Mouse (Mus musculus): ENCODE data around the gene Tmem14c. TPM values are rescaled to one million over a fixed set of nuclear protein-coding genes. Genes with fewer than 3 reads are reported as not detected.

Gene Tmem14c
- total and polyA plus RNA-seq, 3 experiments: 140 to 183 (median 178) TPM

DNA sequence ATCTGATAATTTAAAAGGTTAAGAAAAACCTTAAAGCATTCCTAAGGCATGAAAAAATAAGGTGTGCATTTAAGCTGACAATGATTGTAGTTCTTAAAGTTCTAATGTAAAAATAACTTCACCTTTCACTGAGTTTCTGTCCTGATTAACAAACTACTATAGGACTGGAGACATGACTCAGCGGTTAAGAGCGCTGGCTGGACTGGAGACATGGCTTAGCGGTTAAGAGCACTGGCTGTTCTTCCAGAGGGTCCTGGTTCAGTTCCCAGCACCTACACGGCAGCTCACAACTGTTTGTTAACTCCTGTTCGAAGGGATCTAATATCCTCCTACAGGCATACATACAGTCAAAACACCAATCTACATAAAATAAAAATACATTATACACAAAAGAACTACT, 14.1 kb upstream of the Tmem14c start:
- Histone ChIP-seq H3K79me2 (replicated peaks; ENCODE audit: control insufficient read depth, extremely low read depth, insufficient read depth, poor library complexity, severe bottlenecking) (peaks cover 31% of the 10 kb centered on the region), H3K4me1 (ENCODE audit: control insufficient read depth in 1 of 2, insufficient read depth in 2 of 2) (peaks cover 3 to 19% of the 10 kb centered on the region in 2 experiments; a peak in 3 of 4 replicates), H3K9ac (ENCODE audit: insufficient read depth, low read depth) (no peak overlapping the region; the same call in 1 of the 2 replicates), H3K4me2 (ENCODE audit: insufficient read depth, low read depth, poor library complexity, severe bottlenecking) (peak overlapping the region; percentile 76), H3K9me3 (replicated peaks; ENCODE audit: low read length) (no peaks in the 10 kb centered on the region), H3K27ac (ENCODE audit: insufficient read depth, low read depth) (no peak overlapping the region), H3K36me3 (replicated peaks in 1 of 2; ENCODE audit: control insufficient read depth in 1 of 2, insufficient read depth in 1 of 2, low read length in 1 of 2) (peaks cover 23 to 40% of the 10 kb centered on the region in 2 experiments), H3K27me3 (replicated peaks) (no peaks in the 10 kb centered on the region), H3K4me3 (replicated peaks in 1 of 3; ENCODE audit: low read depth in 2 of 3, low read length in 2 of 3, poor library complexity in 1 of 3) (peak overlapping the region; percentile 29 to 100 (median 98))
- DNase-seq (ENCODE audit: extremely low read depth): no peak
- in situ Hi-C loops (cut with MboI; ENCODE audit: low pct_ligation_motif_present, low pct_unique_long_range_greater_than_20kb, low sequenced_read_pairs): loop anchor here (25.0 kb wide), 2 partner anchors 235 to 585 kb away; partner anchors contain the start of gene Smim13
- no peak for TF ChIP-seq ETS1 (conservative IDR thresholded peaks at IDR 0.05; ENCODE audit: low read depth, low read length)
- no peak for TF ChIP-seq USF1 (IDR thresholded peaks at IDR 0.05; ENCODE audit: low read depth, low read length)
- TF ChIP-seq CHD1 (IDR thresholded peaks at IDR 0.05; ENCODE audit: low read depth, low read length): no peak
- no peak for TF ChIP-seq UBTF (IDR thresholded peaks at IDR 0.05; ENCODE audit: low read depth, low read length)
- no peak for TF ChIP-seq ZKSCAN1 (IDR thresholded peaks at IDR 0.05; ENCODE audit: borderline replicate concordance, low read depth, low read length)
- no peak for TF ChIP-seq RAD21 (IDR thresholded peaks at IDR 0.05; ENCODE audit: low read depth, low read length)
- TF ChIP-seq USF2 (conservative IDR thresholded peaks at IDR 0.05; ENCODE audit: low read depth, low read length): no peak
- no peak for TF ChIP-seq JUN (IDR thresholded peaks at IDR 0.05; ENCODE audit: insufficient read depth, low read depth, low read length)
- TF ChIP-seq MYC (IDR thresholded peaks at IDR 0.05; ENCODE audit: low read depth, low read length): no peak
- TF ChIP-seq CHD2 (IDR thresholded peaks at IDR 0.05; ENCODE audit: low read length): no peak
- TF ChIP-seq IRF4 (IDR thresholded peaks at IDR 0.05; ENCODE audit: low read depth, low read length): no peak
- TF ChIP-seq POLR2A (IDR thresholded peaks at IDR 0.05; ENCODE audit: low read depth, low read length): no peak
- TF ChIP-seq PAX5 (IDR thresholded peaks at IDR 0.05; ENCODE audit: low read length): no peak
- no peak for TF ChIP-seq ZNF384 (IDR thresholded peaks at IDR 0.05; ENCODE audit: low read depth, low read length)
- no peak for TF ChIP-seq JUND (conservative IDR thresholded peaks at IDR 0.05; ENCODE audit: low read depth, low read length)
- TF ChIP-seq CTCF (conservative IDR thresholded peaks at IDR 0.05 in 1 of 2, IDR thresholded peaks at IDR 0.05 in 1 of 2; ENCODE audit: low read depth in 2 of 2, low read length in 2 of 2): no peak
- dilution Hi-C loops (cut with MboI; ENCODE audit: extremely low pct_ligation_motif_present, extremely low pct_unique_long_range_greater_than_20kb, low sequenced_read_pairs): no loop called here

- H3K27ac ChIP-seq (ENCODE audit: insufficient read depth, low read depth): no peak overlapping the region
- H3K4me3 ChIP-seq (replicated peaks in 1 of 3; ENCODE audit: low read depth in 2 of 3, low read length in 2 of 3, poor library complexity in 1 of 3): no peak overlapping the region
- H3K79me2 ChIP-seq (replicated peaks; ENCODE audit: control insufficient read depth, extremely low read depth, insufficient read depth, poor library complexity, severe bottlenecking): peaks cover 32% of the 10 kb centered on the region
- TF ChIP-seq MAZ (IDR thresholded peaks at IDR 0.05; ENCODE audit: low read depth, low read length) (no peak), SMC3 (IDR thresholded peaks at IDR 0.05; ENCODE audit: low read depth, low read length) (no peak), GABPA (IDR thresholded peaks at IDR 0.05; ENCODE audit: insufficient replicate concordance, low read depth, low read length) (no peak), MAFK (IDR thresholded peaks at IDR 0.05; ENCODE audit: insufficient replicate concordance, low read length) (no peak), POLR2AphosphoS2 (IDR thresholded peaks at IDR 0.05; ENCODE audit: low read depth, low read length) (no peak), JUN (IDR thresholded peaks at IDR 0.05; ENCODE audit: insufficient read depth, low read depth, low read length) (no peak), PAX5 (IDR thresholded peaks at IDR 0.05; ENCODE audit: low read length) (no peak), ZC3H11A (IDR thresholded peaks at IDR 0.05; ENCODE audit: low read depth, low read length) (no peak), SIN3A (IDR thresholded peaks at IDR 0.05; ENCODE audit: low read length) (no peak), CHD1 (IDR thresholded peaks at IDR 0.05; ENCODE audit: low read depth, low read length) (no peak), USF1 (IDR thresholded peaks at IDR 0.05; ENCODE audit: low read depth, low read length) (no peak), IRF4 (IDR thresholded peaks at IDR 0.05; ENCODE audit: low read depth, low read length) (no peak), POLR2A (IDR thresholded peaks at IDR 0.05; ENCODE audit: low read depth, low read length) (no peak)
- H3K4me2 ChIP-seq (ENCODE audit: insufficient read depth, low read depth, poor library complexity, severe bottlenecking): no peak overlapping the region
- H3K9me3 ChIP-seq (replicated peaks; ENCODE audit: low read length): no peaks in the 10 kb centered on the region
- H3K36me3 ChIP-seq (replicated peaks in 1 of 2; ENCODE audit: control insufficient read depth in 1 of 2, insufficient read depth in 1 of 2, low read length in 1 of 2): peaks cover 56 to 83% of the 10 kb centered on the region in 2 experiments
- no peak for DNase-seq (ENCODE audit: extremely low read depth)
- in situ Hi-C loops (cut with MboI; ENCODE audit: low pct_ligation_motif_present, low pct_unique_long_range_greater_than_20kb, low sequenced_read_pairs): loop anchor here (25.0 kb wide), 2 partner anchors 231 to 581 kb away; partner anchors contain the start of gene Smim13
- H3K9ac ChIP-seq (ENCODE audit: insufficient read depth, low read depth): no peak overlapping the region
- peaks cover 3 to 13% of the 10 kb centered on the region in 2 experiments; a peak in 3 of 4 replicates for H3K4me1 ChIP-seq (ENCODE audit: control insufficient read depth in 1 of 2, insufficient read depth in 2 of 2)
- dilution Hi-C loops (cut with MboI; ENCODE audit: extremely low pct_ligation_motif_present, extremely low pct_unique_long_range_greater_than_20kb, low sequenced_read_pairs): no loop called here
- H3K27me3 ChIP-seq (replicated peaks): no peaks in the 10 kb centered on the region
Measured at GRCm38 (mm10) chr13:41006244-41006643, 9.8 kb upstream of the Tmem14c start.

All from CH12.LX (cell line).